Mouse (Mus musculus) NIH3T3 (cell line): ENCODE measurements around the gene Defb10.
"Not testable (repeated sequence)": the region's sequence is repeated elsewhere in the genome, so short reads cannot be mapped to it uniquely, and the experiment has no call there.

Experiments used
- DNase-seq: peaks from one replicate; pipeline ENCODE4 v3.0.0-alpha.2; 2012; ENCODE audit warnings: low read depth

The Defb10 gene

DNA sequence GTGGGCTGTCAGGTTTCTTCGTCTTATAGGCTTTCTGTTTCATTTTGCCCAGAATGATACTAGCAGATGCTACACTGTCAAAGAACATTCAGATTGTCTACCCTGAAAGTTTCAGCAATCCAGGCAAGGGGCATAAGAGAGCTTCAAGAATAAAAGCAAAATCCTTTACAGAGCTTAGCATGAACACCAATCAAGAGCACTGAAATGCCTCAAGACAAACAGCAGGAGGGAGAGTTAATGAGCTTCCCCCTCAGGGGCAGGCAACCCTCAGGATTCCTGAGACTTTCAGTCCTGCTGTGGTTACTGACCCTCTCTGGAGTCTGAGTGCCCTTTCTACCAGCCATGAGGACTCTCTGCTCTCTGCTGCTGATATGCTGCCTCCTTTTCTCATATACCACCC lies at the start of gene Defb10:
Gene Defb10, plus strand, starts transcription at position 316 of the 400 bp plus-strand sequence.
- DNase-seq: not testable (repeated sequence)

- DNase-seq: not testable (repeated sequence)
Observed at GRCm38 (mm10) chr8:21885321-21885720, 26.6 kb downstream of the Defb10 start, which contains the start of gene Defb9. TSS of gene Defb9 (minus strand) at chr8:21885421.

DNA sequence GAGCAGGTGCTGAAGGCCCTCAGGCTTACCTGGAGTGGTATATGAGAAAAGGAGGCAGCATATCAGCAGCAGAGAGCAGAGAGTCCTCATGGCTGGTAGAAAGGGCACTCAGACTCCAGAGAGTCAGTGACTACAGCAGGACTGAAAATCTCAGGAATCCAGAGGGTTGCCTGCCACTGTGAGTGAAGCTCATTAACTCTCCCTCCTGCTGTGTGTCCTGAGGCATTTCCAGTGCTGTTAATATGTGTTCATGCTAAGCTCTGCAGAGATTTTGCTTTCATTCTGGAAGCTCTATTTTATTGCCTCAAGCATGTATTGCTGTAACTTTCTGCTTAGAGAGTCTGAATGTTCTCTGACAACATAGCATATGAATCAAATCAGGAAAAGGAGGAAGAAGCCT lies 47.6 kb downstream of the Defb10 start, which contains the start of gene Defb11:
Gene Defb11, minus strand, starts transcription at position 123 of the 400 bp plus-strand sequence.
- DNase-seq: not testable (repeated sequence)
